In genomic region chr19:5770311-5770710, GRCm38 (mm10) we compare ENCODE assay signal across 8 mouse cellular contexts. TPM values are rescaled to one million over a fixed set of nuclear protein-coding genes. Genes with fewer than 3 reads are reported as not detected.
DNase-seq lines count a peak whose midpoint lies in the region; ATAC-seq lines count a peak whose summit lies in the region.

No protein-coding gene starts in this region.

- peak; percentile 56 to 58 for DNase-seq in cerebellum, postnatal 10 days
- peak; percentile 5 for DNase-seq in thymus, postnatal 25 days
- no peak for DNase-seq in thymus, postnatal 10 days (ENCODE audit: low spot score in 2 of 2)
- peak; percentile 63 for DNase-seq in testis, postnatal 10 days (ENCODE audit: low spot score)
- DNase-seq in Muller cell, postnatal 12 days (ENCODE audit: inconsistent ontology term): no peak

- ATAC-seq in cerebellum, adult (ENCODE audit: insufficient number of reproducible peaks, low FRiP score, low TSS enrichment): no peak
- peak; percentile 5; the same call in 1 of the 2 replicates for ATAC-seq in liver, embryonic 12.5 days
- ATAC-seq in activated CD4-positive, CD25-positive, alpha-beta regulatory T cell, adult 4 months: no peak

- H3K4me2 ChIP-seq in liver, embryonic 12.5 days: peak overlapping the region; percentile 90

- no peaks in the 10 kb centered on the region for H3K27me3 ChIP-seq in liver, embryonic 12.5 days (replicated peaks)

- H3K4me3 ChIP-seq in liver, embryonic 12.5 days: peak overlapping the region; percentile 88

- H3K9ac ChIP-seq in liver, embryonic 12.5 days: peak overlapping the region; percentile 93

- WGBS in liver, embryonic 12.5 days (ENCODE audit: insufficient replicate concordance): 45% methylated on average over 9 of the region's 9 CpGs

- peak overlapping the region; percentile 87 for H3K27ac ChIP-seq in liver, embryonic 12.5 days

- H3K36me3 ChIP-seq in liver, embryonic 12.5 days: peaks cover 47% of the 10 kb centered on the region

- H3K9me3 ChIP-seq in liver, embryonic 12.5 days (replicated peaks): no peaks in the 10 kb centered on the region

- peaks cover 23% of the 10 kb centered on the region for H3K4me1 ChIP-seq in liver, embryonic 12.5 days

RNA-seq across cellular contexts. Expression of gene Scyl1, which starts 0.9 kb away (rescaled TPM):
- polyA plus RNA-seq in liver, embryonic 12.5 days (2016; fragmentation: Nextera tagmentation; extraction: Ambion mirVana): 38.3 and 39.7 TPM in 2 replicates
- polyA plus RNA-seq in activated CD4-positive, CD25-positive, alpha-beta regulatory T cell, adult 4 months (2017; shearing (Covaris generic)): 10 to 100 TPM in 1 of 2 experiments, 1 to 10 TPM in 1; 8.4 to 16.8 TPM

RNA-seq across cellular contexts. Expression of gene Ltbp3, which starts 29.6 kb away (rescaled TPM):
- polyA plus RNA-seq in liver, embryonic 12.5 days (2016; fragmentation: Nextera tagmentation; extraction: Ambion mirVana): 3.7 and 3.8 TPM in 2 replicates
- polyA plus RNA-seq in activated CD4-positive, CD25-positive, alpha-beta regulatory T cell, adult 4 months (2017; shearing (Covaris generic)): not detected

RNA-seq across cellular contexts. Expression of gene Fam89b, which starts 40.9 kb away (rescaled TPM):
- polyA plus RNA-seq in liver, embryonic 12.5 days (2016; fragmentation: Nextera tagmentation; extraction: Ambion mirVana): 45.1 and 45.3 TPM in 2 replicates
- 10 to 100 TPM; 20.1 to 44.7 TPM for polyA plus RNA-seq in activated CD4-positive, CD25-positive, alpha-beta regulatory T cell, adult 4 months (2017; shearing (Covaris generic))

RNA-seq across cellular contexts. Expression of gene Ehbp1l1, which starts 44.2 kb away (rescaled TPM):
- 122 and 124 TPM in 2 replicates for polyA plus RNA-seq in liver, embryonic 12.5 days (2016; fragmentation: Nextera tagmentation; extraction: Ambion mirVana)
- polyA plus RNA-seq in activated CD4-positive, CD25-positive, alpha-beta regulatory T cell, adult 4 months (2017; shearing (Covaris generic)): 10 to 100 TPM; 16.5 to 26.4 TPM

Comparison
In these comparisons a context has a peak if more than half of its experiments do, and no peak if none do; other contexts are left out.
1. DNase-seq: peak in cerebellum, postnatal 10 days (2 of 2), thymus, postnatal 25 days (single experiment) and testis, postnatal 10 days (single experiment); none in thymus, postnatal 10 days (0 of 2) and Muller cell, postnatal 12 days (single experiment).